Mouse (Mus musculus) heart, postnatal 10 days (tissue): ENCODE data around the gene Id1. TPM values are rescaled to one million over a fixed set of nuclear protein-coding genes. Genes with fewer than 3 reads are reported as not detected.

Source experiments
- DNase-seq, 2 experiments: peaks; one replicate each; pipeline ENCODE4 v3.0.0; 2021
- intact Hi-C: fragments of 180-260 bp; cut with DNase I; formaldehyde crosslinking; loops from one replicate; pipeline ENCODE4 v1.15.1; 2025
- total RNA-seq, 2 experiments: library from RNA; stranded (reverse); gene quantifications; 2 replicates each; pipeline ENCODE4 v1.2.3; 2021

Id1 gene
- total RNA-seq, 2 experiments from 2014 or later: 72.9 to 84.2 TPM

GRCm38 (mm10) chr2:152741153-152742041 is 5.3 kb downstream of the Id1 start:
- intact Hi-C loops: loop anchor here (1.0 to 2.0 kb wide), 2 partner anchors 23 to 44 kb away; no protein-coding TSS in a partner anchor
- peak; percentile 75 to 81 for DNase-seq

GRCm38 (mm10) chr2:152742435-152742834 is 6.4 kb downstream of the Id1 start:
- intact Hi-C loops: loop anchor here (1.0 to 2.0 kb wide), 2 partner anchors 22 to 45 kb away; no protein-coding TSS in a partner anchor
- DNase-seq: peak; percentile 77 to 88

DNA sequence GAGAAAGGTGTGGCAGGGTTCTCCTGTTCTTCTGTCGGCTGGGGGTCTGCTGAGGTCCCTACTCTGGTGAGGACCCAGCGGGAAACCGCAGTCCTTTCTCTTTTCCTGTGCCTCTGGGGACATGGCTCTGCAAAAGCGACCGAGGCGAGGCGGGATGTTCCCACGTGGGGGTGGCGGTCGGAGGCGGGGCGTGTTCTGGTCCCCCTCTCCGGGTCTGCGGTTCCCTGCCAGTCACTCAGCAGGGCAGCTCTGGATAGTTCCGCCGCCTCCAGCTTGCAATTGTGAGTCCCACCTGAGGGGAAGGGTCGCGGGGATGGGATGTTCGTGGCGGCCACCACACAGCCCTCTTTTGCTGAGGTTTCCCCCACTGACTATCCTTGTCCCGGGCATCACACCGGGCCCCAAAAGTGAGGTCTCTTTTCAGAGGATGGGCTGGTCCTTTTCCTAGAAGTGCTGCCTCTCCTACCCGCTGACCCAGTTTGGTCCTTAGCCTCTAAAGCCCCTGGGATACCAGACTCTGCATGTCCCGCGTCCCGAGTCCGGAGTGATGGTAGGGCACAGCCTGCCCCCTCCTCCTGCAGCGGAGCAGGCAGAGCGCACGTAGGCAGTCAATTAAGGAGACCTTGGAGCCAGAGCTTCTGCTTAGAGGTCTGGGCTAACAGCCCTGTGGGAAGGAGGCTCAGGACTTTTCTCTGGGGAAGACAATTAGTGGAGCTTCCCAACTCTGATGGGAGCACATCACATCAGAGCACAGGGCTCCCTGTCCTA is 18.1 kb downstream of the Id1 start, which contains the start of gene Cox4i2:
Gene Cox4i2, plus strand, starts transcription at position 230 of the 768 bp plus-strand sequence.
- peak in 1 of 2 experiments; percentile 37 for DNase-seq
- intact Hi-C loops: no loop called here

GRCm38 (mm10) chr2:152756474-152757393 is 20.7 kb downstream of the Id1 start:
- no peak for DNase-seq
- intact Hi-C loops: no loop called here

DNA sequence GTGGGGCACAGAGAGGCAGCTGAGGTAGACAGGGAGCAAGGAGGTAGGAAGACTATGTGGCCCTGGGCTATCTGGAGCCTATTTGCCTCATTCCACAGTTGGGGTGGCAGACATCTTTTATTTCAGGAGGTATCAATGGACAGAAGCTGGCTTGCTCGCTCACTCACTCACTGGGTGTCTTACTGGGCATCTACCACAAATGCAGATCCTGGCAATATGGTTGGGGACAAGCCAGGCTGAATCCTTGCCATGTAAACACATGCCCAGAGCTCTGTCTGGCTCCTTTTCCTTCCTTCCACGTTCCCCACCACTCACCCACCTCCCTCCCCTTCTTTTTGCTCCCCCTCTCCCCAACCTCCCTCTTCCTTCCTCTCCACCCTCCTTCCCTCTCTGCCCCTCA is 21.4 kb downstream of the Id1 start:
- intact Hi-C loops: no loop called here
- DNase-seq: no peak

GRCm38 (mm10) chr2:152758351-152758750 is 22.3 kb downstream of the Id1 start:
- intact Hi-C loops: no loop called here
- DNase-seq: peak in 1 of 2 experiments; percentile 44

DNA sequence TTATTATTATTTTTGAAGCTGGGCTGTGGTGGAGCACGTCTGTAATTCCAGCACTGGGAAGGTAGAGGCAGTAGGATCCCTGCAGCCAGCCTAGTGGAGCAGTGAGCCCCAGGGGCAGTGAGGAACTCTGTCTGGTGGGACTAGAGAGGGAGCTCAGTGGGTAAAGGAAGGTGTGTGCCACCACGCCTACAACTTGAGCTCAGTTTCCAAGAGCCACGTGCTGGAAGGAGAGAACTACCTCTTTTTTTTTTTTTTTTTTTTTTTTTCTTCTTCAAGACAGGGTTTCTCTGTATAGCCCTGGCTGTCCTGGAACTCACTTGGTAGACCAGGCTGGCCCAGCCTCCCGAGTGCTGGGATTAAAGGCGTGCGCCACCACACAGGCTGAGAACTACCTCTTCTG is 27.3 kb downstream of the Id1 start:
- intact Hi-C loops: no loop called here
- no peak for DNase-seq

- intact Hi-C loops: loop anchor here (2.0 kb wide), 1 partner anchor 22 kb away; no protein-coding TSS in a partner anchor
- peak in 1 of 2 experiments; percentile 40 for DNase-seq
Measured at GRCm38 (mm10) chr2:152764172-152765044, 28.4 kb downstream of the Id1 start.

GRCm38 (mm10) chr2:152765045-152765674 is 29.1 kb downstream of the Id1 start:
- DNase-seq: no peak
- intact Hi-C loops: loop anchor here (2.0 kb wide), 1 partner anchor 22 kb away; no protein-coding TSS in a partner anchor

- DNase-seq: peak; percentile 94 to 98
- intact Hi-C loops: loop anchor here (1.0 to 2.0 kb wide), 3 partner anchors 18 to 70 kb away; partner anchors contain the start of gene Bcl2l1
Measured at GRCm38 (mm10) chr2:152766387-152767123, 30.5 kb downstream of the Id1 start.

DNA sequence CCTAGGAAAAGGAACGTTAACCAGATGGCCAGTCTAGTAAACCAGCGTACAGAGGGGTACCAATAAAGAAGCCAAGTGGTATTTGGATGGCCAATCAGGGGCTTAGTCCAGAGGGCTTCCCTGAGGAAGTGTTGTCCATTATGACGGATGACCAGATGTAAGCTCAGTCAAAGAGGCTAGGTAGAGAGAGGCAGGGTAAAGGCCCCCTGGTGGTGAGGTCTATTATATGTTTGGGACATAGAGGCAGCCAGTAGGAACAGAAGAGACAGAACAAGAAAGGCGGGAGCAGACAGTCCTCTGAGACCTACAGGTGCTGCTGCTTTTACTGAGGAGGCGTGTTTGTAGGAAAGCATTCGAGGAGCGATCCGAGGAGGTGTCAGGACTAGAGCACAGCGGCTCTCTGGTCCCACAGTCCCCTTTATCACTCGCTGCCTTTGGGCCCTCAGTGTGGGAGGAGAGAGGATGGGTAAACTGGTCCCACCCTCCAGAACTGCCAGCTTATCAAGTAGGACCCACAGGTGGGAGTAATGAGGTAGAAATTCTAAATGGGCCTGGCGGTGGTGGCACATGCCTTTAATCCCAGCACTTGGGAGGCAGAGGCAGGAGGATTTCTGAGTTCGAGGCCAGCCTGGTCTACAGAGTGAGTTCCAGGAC is 31.7 kb downstream of the Id1 start:
- peak; percentile 71 to 74 for DNase-seq
- intact Hi-C loops: loop anchor here (2.0 kb wide), 1 partner anchor 17 kb away; no protein-coding TSS in a partner anchor

GRCm38 (mm10) chr2:152769677-152770076 is 33.6 kb downstream of the Id1 start:
- intact Hi-C loops: no loop called here
- DNase-seq: no peak

DNA sequence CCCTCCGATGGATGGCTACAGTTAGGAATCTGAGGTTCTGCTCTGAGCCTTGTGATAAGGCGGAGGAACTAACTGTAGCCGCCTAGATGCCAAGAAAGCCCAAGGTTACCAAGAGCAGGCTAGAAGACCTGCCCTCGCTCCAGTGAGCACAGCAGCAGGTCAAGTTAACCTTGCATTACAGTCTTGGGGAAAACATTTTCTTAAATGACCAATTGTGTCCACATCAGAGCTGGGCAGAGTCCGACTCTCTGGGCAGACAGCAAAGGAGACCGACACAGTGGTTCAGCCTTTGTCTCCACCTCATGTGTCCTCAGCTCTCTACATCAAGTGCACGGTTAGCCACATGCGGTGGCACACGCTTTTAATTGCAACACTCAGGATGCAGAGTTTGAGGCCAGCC is 35.5 kb downstream of the Id1 start:
- DNase-seq: no peak
- intact Hi-C loops: no loop called here

DNA sequence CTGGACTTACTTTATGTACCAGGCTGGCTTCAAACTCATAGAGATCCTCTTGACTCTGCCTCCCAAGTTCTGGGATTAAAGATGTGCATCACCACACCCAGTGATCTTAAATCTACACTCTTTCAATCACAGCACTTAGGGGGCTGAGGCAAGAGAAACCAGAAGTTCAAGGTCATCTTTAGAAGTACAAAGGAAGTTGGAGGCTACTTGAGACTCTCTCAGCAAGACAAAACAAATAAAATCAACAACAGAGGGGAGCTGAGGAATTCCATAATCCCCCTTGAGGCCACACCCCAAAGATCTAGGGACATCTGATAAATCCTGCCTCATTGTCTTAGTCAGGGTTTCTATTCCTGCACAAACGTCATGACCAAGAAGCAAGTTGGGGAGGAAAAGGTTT is 36.2 kb downstream of the Id1 start:
- no peak for DNase-seq
- intact Hi-C loops: no loop called here

DNA sequence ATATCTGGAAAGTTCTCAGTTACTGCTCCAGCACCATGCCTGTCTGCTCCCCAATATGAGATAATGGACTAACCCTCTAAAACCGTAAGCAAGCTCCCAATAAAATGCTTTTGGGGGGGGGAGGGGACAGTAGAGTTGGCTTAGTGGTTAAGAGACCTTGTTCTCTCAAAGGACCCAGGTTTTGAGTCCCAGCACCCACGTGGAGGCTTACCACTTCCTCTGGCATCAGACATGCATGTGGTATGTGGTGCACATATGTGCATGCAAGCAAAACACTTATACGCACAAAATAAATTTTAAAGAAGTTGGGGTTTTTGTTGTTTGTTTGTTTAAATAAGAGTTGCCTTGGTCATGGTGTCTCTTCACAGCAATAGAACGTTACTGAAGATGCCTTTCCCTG is 39.3 kb downstream of the Id1 start:
- DNase-seq: no peak
- intact Hi-C loops: no loop called here

DNA sequence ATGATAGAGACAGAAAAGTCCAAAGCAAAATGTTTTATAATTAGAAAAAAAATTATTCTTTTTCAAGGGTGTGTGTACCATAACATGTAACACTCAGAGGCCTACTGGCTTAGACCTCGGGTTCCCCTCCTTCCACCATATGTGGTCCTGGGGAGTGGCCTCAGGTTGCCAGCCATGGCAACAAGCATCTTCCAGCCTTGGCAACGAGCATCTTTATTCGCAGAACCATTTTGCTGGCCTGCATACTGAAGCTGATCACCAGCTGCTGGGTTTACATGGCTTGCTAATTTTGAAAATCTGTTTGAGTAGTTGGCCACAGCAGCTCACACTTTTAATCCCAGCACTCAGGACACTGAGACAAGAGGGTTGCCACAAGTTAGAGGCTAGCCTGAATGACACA is 40.0 kb downstream of the Id1 start:
- intact Hi-C loops: no loop called here
- no peak for DNase-seq

GRCm38 (mm10) chr2:152776435-152776834 is 40.4 kb downstream of the Id1 start:
- intact Hi-C loops: no loop called here
- DNase-seq: no peak
